Mouse (Mus musculus) frontal cortex, adult 2 months (tissue): ENCODE measurements around the gene Palld. TPM values are rescaled to one million over a fixed set of nuclear protein-coding genes. Genes with fewer than 3 reads are reported as not detected.
A peak's percentile ranks its signal among the peaks of the same experiment; 100 is the strongest.

Experiments used
- DNase-seq, 2 experiments: peaks; one replicate each; pipeline ENCODE4 v3.0.0; 2022; ENCODE audit warnings: low spot score in 1 of 2; ENCODE audit errors: extremely low spot score in 1 of 2
- polyA plus RNA-seq: library from polyadenylated mRNA; depleted of rRNA; stranded (reverse); fragments of >200 nt; gene quantifications from 2 replicates; pipeline ENCODE4 v1.2.3, GENCODE M21; 2012; rRNA removed

Gene Palld
- polyA plus RNA-seq, result 3.3 and 3.7 TPM in 2 replicates

DNA sequence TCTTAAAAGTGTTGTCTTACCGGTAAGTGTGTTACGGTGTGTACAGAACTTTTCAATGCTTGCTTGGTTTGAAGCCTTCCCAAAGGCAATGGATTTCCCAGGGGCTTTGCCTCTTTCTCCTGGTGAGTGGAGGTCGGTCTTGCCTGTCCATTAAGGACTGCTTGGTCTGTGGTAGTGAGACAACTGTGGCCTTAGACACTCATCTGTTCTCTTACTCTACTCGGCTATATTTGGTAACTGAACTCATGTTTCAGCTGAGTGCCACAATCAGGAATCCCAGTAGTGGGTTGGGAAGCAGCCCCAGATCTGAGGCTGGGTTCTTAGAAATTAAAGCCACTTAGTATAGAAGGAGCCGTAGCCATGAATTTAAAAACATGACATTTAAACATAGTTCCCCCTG is at the start of gene Palld:
Palld (minus strand) TSS at position 170 of the 400 bp plus-strand sequence.
- DNase-seq, result no peak

DNA sequence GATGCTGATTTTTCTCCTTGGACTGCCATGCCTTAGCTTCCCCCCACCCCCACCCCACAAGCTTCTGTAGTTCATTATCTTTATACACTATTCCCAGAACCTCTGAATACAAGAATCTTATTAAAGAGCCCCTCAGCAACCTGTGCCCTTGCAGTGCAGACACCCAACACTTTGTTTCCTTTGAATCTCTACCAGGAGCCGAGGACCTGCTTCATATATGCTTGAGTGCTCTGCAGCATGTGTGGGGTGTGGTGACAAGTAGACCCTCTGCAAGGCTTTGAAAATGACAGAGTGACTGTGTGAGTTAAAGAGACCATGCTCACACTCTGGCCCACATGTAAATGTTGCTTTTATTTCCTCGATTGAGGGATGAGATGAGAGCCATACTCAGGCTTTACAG is 35.1 kb upstream of the Palld start:
- no peak for DNase-seq

DNA sequence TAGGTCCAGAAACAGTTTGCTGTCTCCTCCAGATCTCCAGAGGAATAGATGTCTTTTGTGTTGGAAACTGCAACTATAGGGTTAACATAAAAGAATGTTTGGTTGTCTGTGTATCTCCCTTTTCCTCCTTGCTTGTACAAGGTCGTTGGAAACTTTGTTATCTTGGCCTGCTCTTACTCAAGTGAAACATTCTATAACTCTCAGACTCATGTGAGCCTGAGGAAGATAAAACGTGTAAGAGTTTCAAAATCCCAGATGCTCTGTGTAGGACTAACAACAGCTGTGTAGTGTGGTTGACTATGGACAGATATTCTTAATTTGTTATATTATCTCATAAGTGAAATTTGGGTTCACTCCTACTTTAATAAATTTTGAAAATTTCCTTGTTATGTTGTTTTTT is 30.8 kb upstream of the Palld start:
- DNase-seq, result no peak

- DNase-seq, result peak in 1 of 2 experiments; percentile 74
Observed at GRCm38 (mm10) chr8:61927777-61928494, 25.4 kb upstream of the Palld start, which contains the start of gene Ddx60. Gene Ddx60 (plus strand): TSS chr8:61928087.

DNA sequence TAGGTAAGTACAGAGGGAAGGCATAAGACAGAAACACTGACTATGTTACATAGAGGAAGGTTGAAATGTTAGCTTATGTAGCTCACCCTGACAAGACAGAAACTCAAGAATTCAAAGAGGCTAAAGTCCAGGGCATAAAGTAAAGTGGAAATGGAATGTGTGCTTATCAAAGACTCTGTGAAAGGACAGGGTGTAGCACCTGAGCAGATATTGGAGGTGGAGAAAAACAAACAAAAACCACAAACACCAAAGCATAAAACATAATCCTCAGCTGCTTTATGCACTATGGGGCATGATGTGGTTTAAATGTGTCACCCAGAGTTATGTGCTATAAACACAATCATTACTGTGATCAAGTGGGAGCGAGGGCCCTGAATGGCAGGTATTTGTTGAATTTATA is 22.0 kb upstream of the Palld start:
- DNase-seq, result no peak

GRCm38 (mm10) chr8:61921454-61922054 is 19.1 kb upstream of the Palld start:
- no peak for DNase-seq

DNA sequence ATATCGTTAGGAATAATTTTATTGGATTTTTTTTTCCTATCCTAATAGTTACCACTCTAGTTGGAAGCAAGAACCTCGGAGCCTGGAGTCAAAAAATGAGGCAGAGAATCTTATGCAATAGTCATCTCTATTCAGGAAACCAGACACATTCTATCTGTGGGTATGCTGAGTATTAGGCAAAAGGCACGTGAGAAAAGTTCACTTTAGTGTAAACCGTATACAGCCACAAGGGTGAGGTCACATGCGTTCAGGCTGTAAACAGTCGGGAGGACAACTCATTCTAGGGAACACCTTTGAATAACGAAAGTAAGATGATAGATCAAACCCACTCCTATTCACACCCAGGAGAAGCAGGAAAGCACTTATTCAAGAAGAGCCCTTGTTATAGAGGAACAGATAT is 17.9 kb upstream of the Palld start:
- DNase-seq, result no peak

- no peak for DNase-seq
Observed at GRCm38 (mm10) chr8:61919145-61919788, 16.8 kb upstream of the Palld start.

GRCm38 (mm10) chr8:61917287-61917686 is 14.8 kb upstream of the Palld start:
- DNase-seq, result no peak

GRCm38 (mm10) chr8:61913957-61914356 is 11.5 kb upstream of the Palld start:
- DNase-seq, result no peak

GRCm38 (mm10) chr8:61912817-61913216 is 10.3 kb upstream of the Palld start:
- DNase-seq, result no peak

DNA sequence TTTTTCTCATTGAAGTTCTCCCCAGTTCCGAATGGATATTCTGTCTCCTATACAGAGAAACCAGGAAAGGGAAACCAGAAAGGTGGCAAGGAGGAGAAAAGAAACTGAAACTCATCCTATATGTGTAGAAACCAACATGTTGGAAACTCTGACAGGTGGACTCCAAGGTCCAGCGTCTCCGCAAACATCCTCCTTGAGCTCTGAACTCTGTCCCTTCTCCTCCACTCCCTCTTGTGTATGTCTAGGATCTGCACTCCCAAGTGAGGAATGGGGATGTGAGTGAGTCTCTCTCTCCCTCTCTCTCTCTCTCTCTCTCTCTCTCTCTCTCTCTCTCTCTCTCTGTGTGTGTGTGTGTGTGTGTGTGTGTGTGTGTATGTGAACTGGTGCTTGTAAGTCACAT is 6.8 kb upstream of the Palld start:
- DNase-seq, result no peak

GRCm38 (mm10) chr8:61908303-61909215 is 6.1 kb upstream of the Palld start:
- peak in 1 of 2 experiments; percentile 30 for DNase-seq

- DNase-seq, result no peak
Observed at GRCm38 (mm10) chr8:61901028-61901717, 1.3 kb downstream of the Palld start.

- no peak for DNase-seq
Observed at GRCm38 (mm10) chr8:61897402-61897801, 5.1 kb downstream of the Palld start.

GRCm38 (mm10) chr8:61896742-61897141 is 5.7 kb downstream of the Palld start:
- no peak for DNase-seq

DNA sequence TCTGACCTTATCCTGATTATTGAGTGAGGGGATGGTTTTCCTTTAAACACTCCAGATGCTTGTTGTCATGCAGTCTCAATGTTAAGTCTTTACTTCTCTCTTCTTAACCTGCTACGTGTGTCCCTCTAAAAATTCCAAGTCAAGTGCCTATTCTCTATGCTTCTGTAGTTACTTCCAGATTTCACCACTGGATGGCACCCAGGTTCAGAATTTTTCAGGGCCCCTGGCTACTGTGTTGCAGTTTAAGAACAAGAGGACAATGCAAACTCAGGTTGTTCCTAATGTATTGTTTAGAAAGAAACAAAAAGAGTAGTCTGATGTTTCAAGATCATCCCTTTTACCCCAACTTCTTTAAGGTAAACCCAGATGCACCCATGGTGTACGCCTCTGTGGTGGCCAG is 8.4 kb downstream of the Palld start:
- DNase-seq, result peak; percentile 21 to 87

GRCm38 (mm10) chr8:61877607-61878006 is 24.9 kb downstream of the Palld start:
- no peak for DNase-seq

DNA sequence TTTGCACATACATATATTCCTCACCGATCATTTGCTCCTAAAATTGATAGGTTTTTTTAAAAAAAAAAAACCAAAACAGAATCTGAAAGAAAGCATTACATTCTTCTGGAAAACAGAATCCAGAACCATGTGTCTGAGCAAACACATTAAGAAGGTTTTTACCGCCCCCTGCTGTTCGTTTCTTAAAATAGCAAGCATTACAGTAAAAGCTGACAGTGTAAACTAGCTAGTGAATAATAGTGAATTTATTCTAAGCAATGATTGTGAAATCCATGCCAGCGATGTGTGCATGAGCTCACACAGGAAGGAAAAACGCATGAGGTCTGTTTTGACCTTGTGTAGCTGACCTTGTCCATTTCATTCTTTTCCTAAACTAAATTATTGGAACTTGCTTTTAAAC is 27.2 kb downstream of the Palld start:
- peak; percentile 20 to 86 for DNase-seq

- DNase-seq, result no peak
Observed at GRCm38 (mm10) chr8:61873994-61874393, 28.5 kb downstream of the Palld start.
